Mouse (Mus musculus): ENCODE measurements around the gene Itih3. TPM values are rescaled to one million over a fixed set of nuclear protein-coding genes. Genes with fewer than 3 reads are reported as not detected.

The Itih3 gene
- total RNA-seq, 2 experiments from 2014 or later, result 1.3 to 4.9 TPM

DNA sequence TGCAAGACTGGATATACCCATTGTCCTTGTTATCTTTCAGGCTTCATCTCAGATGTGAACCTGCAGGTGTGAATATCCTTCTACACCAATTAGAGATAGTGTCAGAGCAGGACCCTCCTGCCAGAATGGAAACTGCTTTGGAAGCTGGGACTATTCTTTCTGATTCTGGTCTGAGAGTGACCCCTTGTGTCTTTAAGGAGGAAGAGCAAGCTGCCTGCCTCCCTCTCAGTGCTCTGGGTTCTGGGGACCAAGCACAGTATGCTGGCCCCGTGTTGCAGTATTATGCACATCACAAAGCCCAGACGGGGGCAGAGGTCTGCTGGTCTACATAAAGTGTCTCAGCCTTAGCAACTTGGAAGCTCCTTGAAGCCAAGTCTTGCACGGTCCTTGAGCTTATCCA, 58.2 kb downstream of the Itih3 start:
- no peak for DNase-seq (ENCODE audit: low spot score in 2 of 2)

DNA sequence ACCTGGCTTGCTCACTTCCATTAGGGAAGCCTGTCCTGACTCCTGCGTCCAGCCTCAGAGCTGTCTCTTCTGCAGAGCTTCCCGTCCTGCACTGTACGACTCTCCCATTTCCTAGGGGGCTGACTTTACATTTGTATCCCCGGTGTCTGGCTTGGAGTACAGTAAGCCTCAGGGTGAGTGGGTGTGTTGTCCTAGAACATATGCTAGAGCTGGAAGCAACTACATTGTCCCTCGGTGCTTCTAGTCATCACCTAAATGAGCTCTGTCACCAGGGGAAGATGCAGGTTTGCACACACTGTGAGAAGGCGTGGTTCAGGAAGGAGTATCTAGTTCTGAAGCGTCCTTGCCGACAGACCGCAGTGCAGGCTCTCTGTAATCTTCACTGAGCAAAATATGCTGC, 61.2 kb downstream of the Itih3 start:
- DNase-seq (ENCODE audit: low spot score in 2 of 2), result no peak

GRCm38 (mm10) chr14:30861421-30862125, 62.0 kb downstream of the Itih3 start:
- no peak for DNase-seq (ENCODE audit: low spot score in 2 of 2)

Other genes starting within 250 kb of the Itih3 start
- gene Sfmbt1, start 208.9 kb downstream of the Itih3 start, total RNA-seq (2021), result 10 to 100 TPM; 15.1 to 16.8 TPM
- 10 to 100 TPM; 13.0 to 15.7 TPM for gene Tmem110, start 98.2 kb downstream of the Itih3 start, total RNA-seq (2021)
- gene Mustn1, start 44.6 kb downstream of the Itih3 start, total RNA-seq (2021), result 100 to 1,000 TPM; 154 to 180 TPM
- 1 to 10 TPM in 1 of 2 experiments, under 1 TPM in 1; 0.86 to 4.6 TPM for gene Itih4, start 37.3 kb downstream of the Itih3 start, total RNA-seq (2021)
- gene Itih1, start 19.5 kb upstream of the Itih3 start, total RNA-seq (2021), result 1 to 10 TPM in 1 of 2 experiments, under 1 TPM in 1; 0.22 to 1.1 TPM
- 1 to 10 TPM; 5.6 to 6.4 TPM for gene Nek4, start 27.6 kb upstream of the Itih3 start, total RNA-seq (2021)
- 10 to 100 TPM; 34.1 to 38.6 TPM for gene Glt8d1, start 77.6 kb upstream of the Itih3 start, total RNA-seq (2021)
- gene Spcs1, start 77.9 kb upstream of the Itih3 start, total RNA-seq (2021), result 100 to 1,000 TPM; 167 to 184 TPM
- 10 to 100 TPM; 94.3 to 94.4 TPM for gene Pbrm1, start 95.4 kb upstream of the Itih3 start, total RNA-seq (2021)
- 10 to 100 TPM; 46.4 to 60.3 TPM for gene Gnl3, start 95.4 kb upstream of the Itih3 start, total RNA-seq (2021)
- gene Smim4, start 205.2 kb upstream of the Itih3 start, total RNA-seq (2021), result 10 to 100 TPM; 44.1 to 49.5 TPM
- gene Nt5dc2, start 207.3 kb upstream of the Itih3 start, total RNA-seq (2021), result 10 to 100 TPM; 33.9 to 35.4 TPM
- gene Stab1, start 244.9 kb upstream of the Itih3 start, total RNA-seq (2021), result 100 to 1,000 TPM in 1 of 2 experiments, 10 to 100 TPM in 1; 89.8 to 101 TPM